ENCODE assay signal across 9 mouse cellular contexts in the genomic region with DNA sequence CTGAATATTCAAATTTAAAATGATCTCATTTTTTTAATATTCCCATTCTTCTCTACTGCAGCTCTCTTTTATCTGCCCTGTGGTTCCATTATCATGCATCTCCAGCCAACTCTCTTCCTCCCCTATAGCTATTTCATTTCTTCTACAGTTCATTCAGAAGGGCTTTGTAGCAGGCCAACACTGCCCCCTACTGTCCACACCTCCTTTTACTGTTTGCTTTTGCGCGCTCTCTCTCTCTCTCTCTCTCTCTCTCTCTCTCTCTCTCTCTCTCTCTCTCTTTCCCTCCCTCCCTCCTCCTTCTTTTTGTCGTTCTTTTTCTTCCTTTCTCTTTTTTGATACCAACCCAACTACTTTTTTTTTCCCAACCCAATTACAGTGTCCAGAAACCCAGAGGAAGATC. TPM values are rescaled to one million over a fixed set of nuclear protein-coding genes. Genes with fewer than 3 reads are reported as not detected.
DNase-seq lines count a peak whose midpoint lies in the region; ATAC-seq and TF ChIP-seq lines count a peak whose summit lies in the region.
"Had no signal": no experiment of that assay in that cellular context is flagged by ENCODE, and none has a peak within 500 bp of the region (broad histone marks: within the 10 kb centered on the region; RNA-seq: fewer than 3 reads in every experiment).

No protein-coding gene starts in this region.

- H3K4me2 ChIP-seq in lung, postnatal 0 days (replicated peaks; ENCODE audit: low read depth, low read length) = no peak overlapping the region

- H3K9ac ChIP-seq in ES-E14 (ENCODE audit: insufficient read depth, low read depth, low read length, poor library complexity, severe bottlenecking) = no peak overlapping the region
- no peak overlapping the region for H3K9ac ChIP-seq in lung, postnatal 0 days (replicated peaks; ENCODE audit: low read depth)

- peak; percentile 81 for DNase-seq in CD4-positive helper T cell, adult 2 months (ENCODE audit: low read depth, low spot score)
- DNase-seq in ES-E14 (ENCODE audit: low read depth, low spot score) = peak; percentile 51
- DNase-seq in c-Kit-positive CD71-positive TER-119-positive erythroid progenitor cells, embryonic 14.5 days (ENCODE audit: low spot score) = peak; percentile 44
- peak; percentile 68 to 72 for DNase-seq in frontal cortex, postnatal 25 days (ENCODE audit: low spot score in 2 of 2)
- peak; percentile 24 for DNase-seq in large intestine, adult 2 months (ENCODE audit: low read depth, low spot score)
- peak; percentile 85 for DNase-seq in lung, postnatal 0 days (ENCODE audit: low spot score)
- DNase-seq in right cerebral cortex, postnatal 36 days (ENCODE audit: low spot score in 2 of 2) = peak; percentile 50 to 53

- H3K4me3 ChIP-seq in ES-E14 (ENCODE audit: insufficient read depth in 1 of 2, low read depth in 1 of 2, low read length in 2 of 2, poor library complexity in 1 of 2, severe bottlenecking in 1 of 2) = no peak overlapping the region
- H3K4me3 ChIP-seq in lung, postnatal 0 days (ENCODE audit: low read depth, low read length) = no peak overlapping the region

- WGBS in large intestine, adult 2 months = 2% methylated on average over 3 of the region's 3 CpGs
- WGBS in lung, postnatal 0 days = 3% methylated on average over 3 of the region's 3 CpGs

- H3K4me1 ChIP-seq in ES-E14 (ENCODE audit: control insufficient read depth in 2 of 2, insufficient read depth in 2 of 2, low read length in 2 of 2, poor library complexity in 1 of 2) = no peaks in the 10 kb centered on the region
- no peaks in the 10 kb centered on the region for H3K4me1 ChIP-seq in lung, postnatal 0 days (ENCODE audit: insufficient read depth, low read depth, low read length)

- H3K9me3 ChIP-seq in ES-E14 (ENCODE audit: control insufficient read depth, insufficient read depth, low read depth, low read length) = no peaks in the 10 kb centered on the region
- no peaks in the 10 kb centered on the region for H3K9me3 ChIP-seq in lung, postnatal 0 days (ENCODE audit: low read length)

- no peaks in the 10 kb centered on the region for H3K36me3 ChIP-seq in ES-E14 (ENCODE audit: control insufficient read depth, insufficient read depth, low read length, poor library complexity, severe bottlenecking)
- H3K36me3 ChIP-seq in lung, postnatal 0 days (ENCODE audit: insufficient read depth, low read length) = no peaks in the 10 kb centered on the region

- H3K27me3 ChIP-seq in lung, postnatal 0 days (replicated peaks; ENCODE audit: insufficient read depth, low read length) = no peaks in the 10 kb centered on the region

- TF ChIP-seq CTCF in lung, postnatal 0 days (IDR thresholded peaks at IDR 0.05) = peak; percentile 89

- no peak; the same call in 1 of the 2 replicates for ATAC-seq in lung, postnatal 0 days
- no peak for ATAC-seq in erythroblast, adult 5-6 weeks (replicated peaks; ENCODE audit: low FRiP score, poor library complexity, severe bottlenecking)

- in situ Hi-C loops in ES-E14 (cut with MboI; ENCODE audit: low sequenced_read_pairs in 2 of 2, unreplicated experiment in 2 of 2) = loop anchor here in 1 of 2 experiments (10.0 to 25.0 kb wide), 2 partner anchors 99 to 467 kb away; no protein-coding TSS in a partner anchor

- H3K27ac ChIP-seq in ES-E14 (ENCODE audit: insufficient read depth, low read depth, low read length, poor library complexity, severe bottlenecking) = no peak overlapping the region
- H3K27ac ChIP-seq in lung, postnatal 0 days (ENCODE audit: low read length) = no peak overlapping the region

- TF ChIP-seq EP300 in lung, postnatal 0 days (IDR thresholded peaks at IDR 0.05) = no peak

TF ChIP-seq in ES-E14, 5 proteins besides CTCF, POLR2A, EP300 and RAD21:
- peak; percentile 89 for TF ChIP-seq ZC3H11A (IDR thresholded peaks at IDR 0.05; ENCODE audit: borderline replicate concordance, low read depth, low read length)
- TF ChIP-seq MAFK (IDR thresholded peaks at IDR 0.05; ENCODE audit: insufficient read depth, low read depth, low read length) = no peak

RNA-seq across cellular contexts. Expression of gene Tshb, which starts 21.4 kb away (rescaled TPM):
- not detected in 2 replicates for total RNA-seq in ES-E14 (2012; rRNA removed)
- polyA plus RNA-seq in large intestine, adult 2 months (2012; rRNA removed) = not detected in 2 replicates
- 8.8 and 9.0 TPM in 2 replicates for polyA plus RNA-seq in lung, postnatal 0 days (2015; fragmentation: Nextera tagmentation; extraction: Ambion mirVana)
- total RNA-seq in erythroblast, adult 5-6 weeks (2015; ENCODE audit: low replicate concordance) = not detected in 2 replicates
- not detected in 2 replicates for total RNA-seq in erythroblast, adult 5-6 weeks (2017; ENCODE audit: low replicate concordance)
- polyA plus RNA-seq: liver, embryonic 16.5 days had no signal

Comparison
In these comparisons a context has a peak if more than half of its experiments do, and no peak if none do; other contexts are left out.
1. DNase-seq: peak in every context shown above with its lines; median percentile 85 in lung, postnatal 0 days; 81 in CD4-positive helper T cell, adult 2 months; 70 in frontal cortex, postnatal 25 days; 52 in right cerebral cortex, postnatal 36 days; 51 in ES-E14; 44 in c-Kit-positive CD71-positive TER-119-positive erythroid progenitor cells, embryonic 14.5 days; 24 in large intestine, adult 2 months.